Mouse (Mus musculus): ENCODE data around the gene Bbs2. TPM values are rescaled to one million over a fixed set of nuclear protein-coding genes. Genes with fewer than 3 reads are reported as not detected.

The Bbs2 gene
- 1.6 and 2.4 TPM in 2 replicates for polyA plus RNA-seq (2012)

DNA sequence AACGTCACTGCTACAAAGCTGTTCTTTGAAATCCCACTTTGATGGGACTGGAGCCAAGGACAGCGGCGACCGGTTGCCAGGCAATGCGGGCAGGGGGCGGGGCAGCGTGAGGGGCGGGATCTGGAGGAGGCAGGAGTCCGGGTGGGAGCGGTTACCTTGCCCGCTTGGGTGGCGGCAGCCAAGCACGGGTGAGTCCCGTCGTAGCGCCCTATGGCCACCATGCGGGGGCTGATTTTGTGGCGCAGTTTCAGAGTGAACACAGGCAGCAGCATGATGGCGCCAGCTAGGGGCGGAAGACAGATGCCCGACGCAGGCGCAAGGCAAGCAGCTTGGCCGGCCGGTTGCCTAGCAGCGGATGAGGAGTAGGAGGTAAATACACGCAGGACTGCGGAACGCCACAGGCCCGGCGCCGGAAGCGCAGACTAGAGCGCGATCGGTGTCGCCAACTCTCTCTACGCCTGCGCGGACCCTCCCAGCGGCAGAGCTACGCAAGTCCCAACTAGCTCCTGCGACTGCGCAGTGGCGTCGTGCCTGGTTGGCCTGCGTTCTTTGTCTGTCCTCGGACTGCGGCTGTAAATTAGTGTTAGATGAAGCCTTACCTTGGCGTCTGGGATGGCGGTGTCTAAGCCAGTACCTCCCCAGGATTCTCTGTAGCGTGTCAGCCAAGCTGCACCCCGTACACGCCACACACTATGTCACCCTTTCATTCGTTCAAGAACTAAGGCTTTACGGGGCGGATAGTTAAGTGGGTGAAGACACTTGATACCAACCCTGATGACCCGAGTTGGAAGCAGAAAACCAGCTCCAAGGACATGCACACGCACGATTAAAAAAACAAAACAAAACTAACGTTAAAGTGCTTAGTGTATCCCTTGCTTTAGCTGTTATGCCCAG is at the start of gene Bbs2:
Bbs2 (minus strand) TSS at position 848 of the 894 bp plus-strand sequence.

DNA sequence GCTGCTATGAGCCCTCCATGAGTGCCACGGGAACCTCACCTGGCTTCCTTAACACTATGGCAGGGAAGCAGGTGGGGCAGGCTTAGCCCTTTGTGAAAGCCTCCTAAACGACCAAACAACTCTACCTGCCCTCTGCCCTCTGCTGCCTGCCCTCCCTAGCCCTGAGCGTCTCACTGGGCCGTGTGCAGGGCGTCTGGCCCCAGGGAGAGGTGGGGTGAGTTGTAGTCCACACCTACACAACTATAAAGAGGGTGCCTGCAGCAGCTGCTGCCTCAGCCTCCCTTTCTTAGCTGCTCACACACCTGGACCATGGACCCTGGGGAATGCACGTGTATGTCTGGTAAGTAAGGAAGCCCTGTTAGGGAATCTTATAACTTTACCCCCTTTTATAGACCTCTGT is 38.2 kb upstream of the Bbs2 start, which contains the start of gene Mt4:
Mt4 (plus strand) TSS at position 265 of the 400 bp plus-strand sequence.

DNA sequence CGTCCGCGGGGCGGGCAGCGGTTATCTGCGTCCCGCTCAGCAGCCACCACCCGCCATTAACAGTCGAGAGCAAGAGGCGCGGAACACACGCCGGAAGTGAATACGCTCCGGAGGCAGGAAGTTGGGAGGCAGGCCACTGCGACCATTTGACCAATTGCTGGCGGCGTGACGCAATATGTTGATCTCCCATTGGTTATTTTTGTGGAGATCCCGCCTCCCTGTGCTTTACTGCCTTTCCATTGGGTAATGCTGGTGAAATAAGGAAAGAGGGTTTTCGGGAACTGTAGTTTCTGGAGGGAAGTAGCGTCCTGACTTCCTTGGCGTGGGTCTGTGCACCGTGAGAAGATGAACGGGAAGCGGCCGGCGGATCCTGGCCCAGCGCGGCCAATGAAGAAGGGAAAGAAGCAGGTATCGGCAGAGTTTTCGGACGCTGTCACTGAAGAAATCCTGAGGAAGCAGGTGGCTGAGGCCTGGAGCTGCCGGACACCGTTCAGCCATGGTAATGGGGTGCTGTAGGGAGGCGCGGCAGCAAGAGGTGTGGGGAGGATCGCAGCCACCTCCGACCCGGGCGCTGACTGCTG is 61.7 kb downstream of the Bbs2 start, which contains the start of the genes Nudt21 and Ogfod1:
Nudt21 (minus strand) TSS at position 88 of the 581 bp plus-strand sequence.
Ogfod1 (plus strand) TSS at position 255 of the 581 bp plus-strand sequence.

Other genes starting within 250 kb of the Bbs2 start
- gene Amfr, start 86.1 kb downstream of the Bbs2 start, polyA plus RNA-seq (2012): 32.7 and 42.6 TPM in 2 replicates
- 356 and 405 TPM in 2 replicates for gene Nudt21, start 61.9 kb downstream of the Bbs2 start, polyA plus RNA-seq (2012)
- gene Ogfod1, start 61.7 kb downstream of the Bbs2 start, polyA plus RNA-seq (2012): 8.3 and 8.5 TPM in 2 replicates
- gene Mt4, start 38.3 kb upstream of the Bbs2 start, polyA plus RNA-seq (2012): not detected in 2 replicates
- gene Mt3, start 53.7 kb upstream of the Bbs2 start, polyA plus RNA-seq (2012): not detected in 2 replicates
- gene Mt2, start 73.7 kb upstream of the Bbs2 start, polyA plus RNA-seq (2012): 202 and 221 TPM in 2 replicates
- gene Mt1, start 80.2 kb upstream of the Bbs2 start, polyA plus RNA-seq (2012): 194 and 264 TPM in 2 replicates
- gene Nup93, start 115.6 kb upstream of the Bbs2 start, polyA plus RNA-seq (2012): 4.5 and 5.2 TPM in 2 replicates
- 0.08 and 0.27 TPM in 2 replicates for gene Slc12a3, start 230.3 kb upstream of the Bbs2 start, polyA plus RNA-seq (2012)